Mouse (Mus musculus) hindbrain, embryonic 11.5 days (tissue): ENCODE results near the gene Mc1r. TPM values are rescaled to one million over a fixed set of nuclear protein-coding genes. Genes with fewer than 3 reads are reported as not detected.

ENCODE experiments used
- ATAC-seq: fragments of 200-750 bp; cut with Nextera tagmentation; 2 replicates; pipeline ENCODE4 v1.8.0; 2017; ENCODE audit warnings: mild to moderate bottlenecking, moderate TSS enrichment, moderate library complexity; ENCODE audit not compliant: low FRiP score
- DNase-seq: peaks from one replicate; pipeline ENCODE4 v3.0.0-alpha.2; 2015; ENCODE audit warnings: low spot score
- H3K27ac ChIP-seq: fragments of 300-500 bp; sonication (generic); 2 replicates; pipeline ENCODE4 v1.5.1; 2014; ENCODE audit warnings: mild to moderate bottlenecking, low read depth, low read length
- H3K27me3 ChIP-seq: fragments of 300-500 bp; sonication (generic); 2 replicates; pipeline ENCODE4 v1.6.1; 2014; ENCODE audit warnings: mild to moderate bottlenecking, low read length, moderate library complexity, mixed read lengths; ENCODE audit not compliant: control insufficient read depth, insufficient read depth
- H3K36me3 ChIP-seq: fragments of 300-500 bp; sonication (generic); 2 replicates; pipeline ENCODE4 v1.6.1; 2014; ENCODE audit warnings: mild to moderate bottlenecking, low read length, moderate library complexity, mixed read lengths; ENCODE audit not compliant: control insufficient read depth, insufficient read depth
- H3K4me1 ChIP-seq: fragments of 300-500 bp; sonication (generic); replicated peaks from 2 replicates; pipeline ENCODE4 v1.6.1; 2014; ENCODE audit warnings: low read length, mixed read lengths; ENCODE audit not compliant: control insufficient read depth, insufficient read depth
- H3K4me2 ChIP-seq: fragments of 300-500 bp; sonication (generic); replicated peaks from 2 replicates; pipeline ENCODE4 v1.6.1; 2014; ENCODE audit warnings: mild to moderate bottlenecking, low read depth, low read length
- H3K4me3 ChIP-seq: fragments of 300-500 bp; sonication (generic); 2 replicates; pipeline ENCODE4 v1.5.1; 2014; ENCODE audit warnings: low read depth, low read length
- H3K9ac ChIP-seq: fragments of 300-500 bp; sonication (generic); 2 replicates; pipeline ENCODE4 v1.6.1; 2014; ENCODE audit warnings: low read depth, low read length
- H3K9me3 ChIP-seq: fragments of 300-500 bp; sonication (generic); 2 replicates; pipeline ENCODE4 v1.6.1; 2016; ENCODE audit warnings: low read length; ENCODE audit not compliant: control insufficient read depth
- WGBS: fragments of 180-500 bp; shearing (Covaris S2); extraction: QIAGEN DNeasy Blood & Tissue Kit; methylation state at CpG from one replicate; pipeline ENCODE4 v1.1.7; 2014; 5-methylcytosine and 5-hydroxymethylcytosine counted together
- polyA plus RNA-seq: library from polyadenylated mRNA; unstranded; fragments of >200 nt; fragmentation: Nextera tagmentation; extraction: Ambion mirVana; gene quantifications from 2 replicates; pipeline ENCODE4 v1.2.1, GENCODE M21; 2014

Gene Mc1r
- polyA plus RNA-seq, 1 experiment from 2014 or later, result 0.49 TPM

- ATAC-seq (no peak), DNase-seq (peak; percentile 35)
- no peaks in the 10 kb centered on the region for H3K9me3 ChIP-seq
- H3K27me3 ChIP-seq, result peaks cover 7% of the 10 kb centered on the region; the same call in 1 of the 2 replicates
- peaks cover 2% of the 10 kb centered on the region; the same call in 1 of the 2 replicates for H3K4me1 ChIP-seq
- WGBS, result 79% methylated on average over 8 of the region's 8 CpGs
- no peak overlapping the region for H3K4me3 ChIP-seq
- H3K36me3 ChIP-seq, result peaks cover 9% of the 10 kb centered on the region; the same call in 1 of the 2 replicates
- H3K9ac ChIP-seq, result no peak overlapping the region
- no peak overlapping the region for H3K27ac ChIP-seq
- peak overlapping the region; percentile 19; the same call in 1 of the 2 replicates for H3K4me2 ChIP-seq
Measured at GRCm38 (mm10) chr8:123415967-123416943, 9.3 kb downstream of the Mc1r start.

GRCm38 (mm10) chr8:123416944-123417555, 10.1 kb downstream of the Mc1r start:
- ATAC-seq (no peak), DNase-seq (no peak)
- H3K27me3 ChIP-seq, result peaks cover 3% of the 10 kb centered on the region; the same call in 1 of the 2 replicates
- H3K4me3 ChIP-seq, result no peak overlapping the region
- H3K4me1 ChIP-seq, result peaks cover 3% of the 10 kb centered on the region; the same call in 1 of the 2 replicates
- H3K9me3 ChIP-seq, result no peaks in the 10 kb centered on the region
- peaks cover 9% of the 10 kb centered on the region; the same call in 1 of the 2 replicates for H3K36me3 ChIP-seq
- 83% methylated on average over 8 of the region's 8 CpGs for WGBS
- no peak overlapping the region for H3K4me2 ChIP-seq
- H3K27ac ChIP-seq, result no peak overlapping the region
- no peak overlapping the region for H3K9ac ChIP-seq

GRCm38 (mm10) chr8:123419711-123420110, 12.8 kb downstream of the Mc1r start:
- Histone ChIP-seq H3K4me3 (no peak overlapping the region), H3K27ac (no peak overlapping the region), H3K4me2 (no peak overlapping the region), H3K36me3 (peaks cover 9% of the 10 kb centered on the region; the same call in 1 of the 2 replicates), H3K27me3 (no peaks in the 10 kb centered on the region), H3K4me1 (peaks cover 2% of the 10 kb centered on the region; the same call in 1 of the 2 replicates), H3K9me3 (no peaks in the 10 kb centered on the region), H3K9ac (no peak overlapping the region)
- no peak for ATAC-seq
- 89% methylated on average over 4 of the region's 4 CpGs for WGBS
- DNase-seq, result no peak

GRCm38 (mm10) chr8:123420525-123421281, 13.8 kb downstream of the Mc1r start:
- Histone ChIP-seq H3K27ac (no peak overlapping the region), H3K4me3 (no peak overlapping the region), H3K9ac (no peak overlapping the region), H3K9me3 (no peaks in the 10 kb centered on the region), H3K4me1 (peaks cover 2% of the 10 kb centered on the region; the same call in 1 of the 2 replicates), H3K4me2 (no peak overlapping the region), H3K27me3 (no peaks in the 10 kb centered on the region), H3K36me3 (peaks cover 9% of the 10 kb centered on the region; the same call in 1 of the 2 replicates)
- ATAC-seq (no peak), DNase-seq (no peak)
- WGBS, result 94% methylated on average over 34 of the region's 34 CpGs

DNA sequence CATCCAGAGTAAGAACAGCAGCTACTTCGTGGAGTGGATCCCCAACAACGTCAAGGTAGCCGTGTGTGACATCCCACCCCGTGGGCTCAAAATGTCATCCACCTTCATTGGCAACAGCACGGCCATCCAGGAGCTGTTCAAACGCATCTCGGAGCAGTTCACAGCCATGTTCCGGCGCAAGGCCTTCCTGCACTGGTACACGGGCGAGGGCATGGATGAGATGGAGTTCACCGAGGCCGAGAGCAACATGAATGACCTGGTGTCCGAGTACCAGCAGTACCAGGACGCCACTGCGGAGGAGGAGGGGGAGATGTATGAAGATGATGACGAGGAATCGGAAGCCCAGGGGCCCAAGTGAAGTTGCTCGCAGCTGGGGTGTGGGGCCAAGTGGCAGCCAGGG, 14.4 kb downstream of the Mc1r start:
- Histone ChIP-seq H3K4me3 (no peak overlapping the region), H3K36me3 (peaks cover 9% of the 10 kb centered on the region; the same call in 1 of the 2 replicates), H3K27me3 (no peaks in the 10 kb centered on the region), H3K27ac (no peak overlapping the region), H3K4me2 (no peak overlapping the region), H3K4me1 (peaks cover 2% of the 10 kb centered on the region; the same call in 1 of the 2 replicates), H3K9me3 (no peaks in the 10 kb centered on the region), H3K9ac (no peak overlapping the region)
- ATAC-seq (no peak; the same call in 1 of the 2 replicates), DNase-seq (no peak)
- WGBS, result 91% methylated on average over 19 of the region's 19 CpGs

GRCm38 (mm10) chr8:123422056-123422780, 15.3 kb downstream of the Mc1r start:
- Histone ChIP-seq H3K9me3 (no peaks in the 10 kb centered on the region), H3K36me3 (peaks cover 9% of the 10 kb centered on the region; the same call in 1 of the 2 replicates), H3K4me3 (no peak overlapping the region), H3K9ac (no peak overlapping the region), H3K4me2 (no peak overlapping the region), H3K27me3 (no peaks in the 10 kb centered on the region), H3K27ac (no peak overlapping the region), H3K4me1 (0 out of 2 replicates have a peak, but pooled peaks cover 2% of the 10 kb centered on the region)
- DNase-seq (peak; percentile 85), ATAC-seq (peak; percentile 56)
- 21% methylated on average over 17 of the region's 17 CpGs for WGBS

DNA sequence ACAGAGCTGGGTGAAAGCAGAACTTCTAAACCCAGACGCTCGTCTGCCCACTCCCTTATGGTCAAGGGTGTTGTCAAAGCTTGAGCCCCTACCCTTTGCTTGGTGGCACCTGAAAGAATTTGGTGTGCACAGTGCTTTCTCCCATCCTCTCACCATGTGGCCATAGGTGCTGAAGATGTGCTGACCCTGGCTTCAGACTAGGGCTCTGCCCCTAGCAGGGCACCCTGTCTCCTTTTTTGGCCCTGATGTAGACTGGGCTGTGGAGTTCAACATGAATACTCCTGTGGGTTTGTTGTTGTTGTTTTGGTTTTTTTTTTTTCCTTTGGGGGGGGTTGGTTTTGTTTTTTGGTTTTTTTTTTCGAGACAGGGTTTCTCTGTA, 15.9 kb downstream of the Mc1r start:
- ATAC-seq (no peak; the same call in 1 of the 2 replicates), DNase-seq (no peak)
- H3K4me3 ChIP-seq, result no peak overlapping the region
- H3K27ac ChIP-seq, result no peak overlapping the region
- no peak overlapping the region for H3K4me2 ChIP-seq
- peaks cover 2% of the 10 kb centered on the region for H3K9me3 ChIP-seq
- peaks cover 9% of the 10 kb centered on the region; the same call in 1 of the 2 replicates for H3K36me3 ChIP-seq
- no peak overlapping the region for H3K9ac ChIP-seq
- WGBS, result 18% methylated on average over 3 of the region's 3 CpGs
- H3K27me3 ChIP-seq, result no peaks in the 10 kb centered on the region
- H3K4me1 ChIP-seq, result 0 out of 2 replicates have a peak, but pooled peaks cover 2% of the 10 kb centered on the region
